Mouse (Mus musculus) mouse embryonic stem cell (cell line): ENCODE results near the gene Atp2b2.

Experiments used
- in situ Hi-C, 2 experiments: fragments of 300-500 bp; cut with MboI; formaldehyde crosslinking; loops; 1 replicate in 1 of 2; 3 replicates in 1 of 2; pipeline ENCODE4 v1.14.3; 2019 to 2020; ENCODE audit warnings: low sequenced_read_pairs in 2 of 2, low pct_unique_long_range_greater_than_20kb in 1 of 2, mixed read lengths in 1 of 2; ENCODE audit not compliant: unreplicated experiment in 1 of 2

Gene Atp2b2

DNA sequence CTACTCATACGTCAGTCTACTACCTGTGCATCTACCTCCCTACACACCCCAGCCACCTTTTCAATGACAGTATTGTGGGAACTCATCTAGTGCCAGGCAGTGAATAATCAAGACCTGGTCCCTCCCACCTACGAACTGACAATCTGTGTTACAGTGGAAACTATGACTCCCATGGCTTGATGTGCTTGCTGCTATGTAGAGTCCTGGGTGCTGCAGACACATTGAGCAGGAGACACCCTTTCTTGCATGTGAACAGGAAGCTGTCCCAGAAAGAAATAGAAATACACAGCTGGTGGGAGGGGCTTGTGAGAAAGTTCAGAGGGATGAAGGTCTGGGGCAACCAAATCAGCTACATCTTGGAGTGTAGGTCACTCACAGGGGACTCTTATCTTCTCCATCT lies 195.3 kb downstream of the Atp2b2 start:
- in situ Hi-C loops, result no loop called here

DNA sequence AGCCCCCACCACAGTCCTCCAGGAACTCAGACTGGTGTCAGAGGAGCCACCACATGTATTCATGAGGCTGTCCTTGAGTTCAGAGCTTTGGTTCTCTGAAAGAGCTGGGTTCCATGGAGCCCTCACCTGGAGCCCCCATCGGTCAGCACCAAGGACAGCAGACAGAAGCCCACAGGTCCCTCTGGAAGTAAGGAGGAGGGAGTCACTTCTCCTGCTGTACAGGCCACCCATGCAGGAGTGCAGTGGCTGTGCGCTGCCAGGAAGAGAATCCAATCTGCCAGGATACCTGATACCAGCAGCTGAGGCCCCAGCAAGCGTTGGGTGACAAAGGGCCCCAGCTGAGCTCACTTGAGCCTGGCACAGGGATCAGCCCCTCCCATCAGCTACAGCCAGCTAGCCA lies 199.2 kb downstream of the Atp2b2 start:
- in situ Hi-C loops, result no loop called here

DNA sequence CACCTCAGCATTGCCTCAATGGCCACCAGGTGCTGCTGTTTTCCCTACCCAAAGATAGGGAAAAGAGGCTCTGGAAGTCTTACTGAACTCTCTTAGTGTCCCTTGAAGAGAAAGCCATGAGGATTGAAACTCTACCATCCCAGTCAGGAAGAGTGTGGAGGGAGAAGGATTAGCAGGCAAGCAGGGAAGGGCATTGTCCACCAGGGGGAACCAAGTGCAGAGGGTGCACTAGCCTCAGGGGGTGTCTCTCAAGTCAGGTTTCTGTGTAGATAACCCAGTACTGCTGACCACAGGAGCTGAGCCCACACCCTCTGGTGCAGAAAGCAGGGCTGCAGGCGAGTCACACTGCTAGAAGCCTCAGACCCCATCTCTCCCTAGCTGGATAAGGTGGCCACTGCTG lies 203.9 kb downstream of the Atp2b2 start:
- in situ Hi-C loops, result no loop called here

DNA sequence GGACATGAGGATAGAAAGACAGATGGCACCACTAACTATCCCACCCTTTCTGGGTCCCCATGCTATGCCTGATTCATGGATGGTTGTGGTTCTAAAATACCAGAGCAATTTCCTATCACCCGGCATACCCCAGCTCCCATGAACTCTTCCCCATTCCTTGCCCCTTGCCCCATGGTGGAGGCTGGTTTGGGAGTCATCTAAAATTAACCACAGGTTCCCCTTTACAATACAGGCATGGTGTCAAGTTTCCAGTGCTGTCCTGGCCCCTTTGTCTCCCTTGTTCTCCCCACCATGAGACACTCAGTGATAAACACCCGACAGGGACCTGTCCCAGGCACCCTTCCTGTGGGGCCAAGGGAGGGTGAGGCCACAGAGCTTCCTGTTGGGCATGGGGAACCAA lies 204.7 kb downstream of the Atp2b2 start:
- in situ Hi-C loops, result no loop called here

DNA sequence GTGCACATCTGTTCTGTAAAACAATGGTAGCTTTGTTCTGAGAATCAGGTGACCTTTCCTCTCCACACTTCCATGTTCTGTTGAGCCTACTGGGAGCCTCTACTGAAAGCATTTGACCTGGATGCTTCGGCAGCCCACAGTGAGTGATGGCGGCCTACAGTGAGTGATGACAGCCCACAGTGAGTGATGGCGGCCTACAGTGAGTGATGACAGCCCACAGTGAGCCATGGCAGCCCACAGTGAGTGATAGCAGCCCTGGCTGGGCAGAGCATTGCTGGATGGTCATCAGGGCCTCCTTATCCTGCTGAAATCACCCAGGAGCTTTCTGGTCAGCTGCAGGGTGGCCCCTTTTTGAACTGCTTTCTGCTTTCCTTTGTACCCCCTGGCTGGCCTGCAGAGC lies 205.9 kb downstream of the Atp2b2 start:
- in situ Hi-C loops, result no loop called here

DNA sequence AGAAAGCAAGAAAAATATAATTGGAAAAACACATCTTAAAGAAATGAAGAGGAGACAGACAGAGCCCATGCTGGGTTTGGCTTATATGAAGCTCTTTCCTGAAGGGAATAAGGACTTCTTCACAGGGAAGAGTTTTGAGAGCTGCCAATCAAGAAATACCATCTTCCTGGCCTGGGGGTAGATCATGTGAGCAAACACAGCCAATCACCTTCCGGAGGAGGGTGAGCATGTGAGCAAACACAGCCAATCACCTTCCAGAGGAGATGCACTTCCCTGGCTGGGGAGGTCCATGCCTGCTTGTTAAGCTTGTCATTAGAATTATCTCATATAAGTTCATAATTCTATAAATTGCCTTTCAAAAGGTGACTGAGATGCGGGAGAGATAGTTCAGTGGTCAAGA lies 211.9 kb downstream of the Atp2b2 start:
- in situ Hi-C loops, result no loop called here

DNA sequence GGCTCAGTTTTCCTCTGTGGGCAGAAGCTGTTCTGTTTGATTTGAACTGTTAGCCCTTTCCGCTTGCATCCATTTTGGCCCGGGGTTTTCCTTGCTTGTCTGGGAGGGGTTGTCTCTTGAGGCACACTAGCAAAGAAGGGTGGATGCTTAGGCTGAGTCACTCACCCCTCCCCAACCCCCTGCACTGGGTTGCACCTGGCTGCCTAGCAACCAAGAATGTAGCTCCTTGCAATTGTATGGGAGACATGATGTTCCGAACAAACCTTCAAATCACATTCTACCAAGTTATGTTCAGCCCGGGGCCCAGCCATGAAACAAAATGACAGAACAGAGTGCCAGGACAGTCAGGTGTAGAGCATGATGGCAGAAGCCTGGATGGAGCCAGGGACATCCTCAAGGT lies 215.1 kb downstream of the Atp2b2 start:
- in situ Hi-C loops, result no loop called here

DNA sequence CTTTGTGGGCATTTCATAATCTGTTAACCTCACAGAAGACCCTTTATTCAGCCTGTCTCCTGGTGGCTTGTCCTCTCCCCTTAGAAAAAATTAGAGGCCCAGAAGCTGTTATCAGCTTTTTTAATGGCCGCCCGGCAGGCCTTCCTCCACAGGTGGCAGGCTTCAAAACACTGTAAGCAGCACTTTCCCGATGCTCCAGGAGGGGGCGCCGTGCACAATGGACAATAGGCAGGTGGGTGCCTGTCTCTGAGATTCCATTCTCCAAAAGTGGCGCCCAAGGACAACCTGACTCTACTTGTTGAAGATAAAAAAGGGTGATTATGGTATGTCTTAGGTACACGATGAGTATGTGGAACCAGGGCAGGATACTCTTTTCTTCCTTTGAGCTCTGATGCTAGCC lies 220.0 kb downstream of the Atp2b2 start:
- in situ Hi-C loops, result no loop called here

DNA sequence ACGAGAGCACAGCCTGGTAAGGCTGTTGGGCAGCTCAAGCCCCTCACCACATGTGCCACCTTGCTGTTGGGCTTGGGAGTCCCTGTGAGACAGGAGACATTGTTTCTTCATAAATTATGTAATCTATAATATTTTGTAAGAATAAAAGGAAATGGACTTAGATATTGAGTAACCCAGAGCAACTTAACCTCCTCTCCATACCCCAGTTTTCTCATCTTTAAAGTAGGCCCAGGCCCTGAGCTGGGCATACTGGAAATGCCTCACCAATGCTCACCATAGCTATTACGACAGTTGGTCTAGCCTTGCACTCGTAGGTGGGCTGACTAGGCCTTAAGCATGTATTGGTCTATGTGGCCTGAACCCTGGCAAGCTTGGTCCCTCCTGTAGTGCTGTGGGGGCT lies 225.7 kb downstream of the Atp2b2 start:
- in situ Hi-C loops, result no loop called here

DNA sequence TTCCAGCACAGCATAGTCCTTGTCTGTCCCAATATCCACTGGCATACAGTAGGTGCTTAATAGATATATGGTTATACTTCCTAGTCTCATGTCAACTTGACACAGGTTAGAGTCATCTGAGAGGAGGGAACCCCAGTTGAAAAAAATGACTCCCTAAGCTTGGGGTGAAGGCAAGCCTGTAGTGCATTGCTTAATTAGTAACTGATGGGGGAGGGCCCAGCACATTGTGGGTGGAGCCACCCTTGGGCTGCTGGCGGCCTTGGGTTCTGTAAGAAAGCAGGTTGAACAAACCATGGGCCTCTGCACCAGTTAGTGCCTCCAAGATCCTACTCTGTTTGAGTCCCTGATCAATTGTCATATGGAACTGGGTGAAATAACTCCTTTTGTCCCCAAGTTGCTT lies 231.0 kb downstream of the Atp2b2 start:
- in situ Hi-C loops, result no loop called here

DNA sequence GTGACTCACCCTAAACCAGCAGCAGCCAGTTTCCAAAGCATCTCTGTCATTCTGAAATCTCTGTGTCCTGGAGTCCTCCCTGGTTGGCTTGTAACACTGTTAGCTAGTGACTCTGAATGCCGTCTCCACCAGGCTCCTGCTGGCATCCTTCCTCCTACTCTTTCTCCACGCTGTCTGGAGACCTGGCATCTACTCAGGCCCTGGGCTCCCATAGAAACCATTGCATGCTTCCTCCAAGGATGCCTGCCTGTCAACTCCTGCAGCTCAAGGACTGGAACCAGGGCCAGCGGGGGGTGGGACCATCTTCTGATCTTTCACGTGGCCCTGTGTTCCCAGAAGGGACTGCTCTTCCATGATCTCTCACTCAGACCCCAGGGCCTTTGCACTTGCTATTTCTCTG lies 231.7 kb downstream of the Atp2b2 start:
- in situ Hi-C loops, result no loop called here

DNA sequence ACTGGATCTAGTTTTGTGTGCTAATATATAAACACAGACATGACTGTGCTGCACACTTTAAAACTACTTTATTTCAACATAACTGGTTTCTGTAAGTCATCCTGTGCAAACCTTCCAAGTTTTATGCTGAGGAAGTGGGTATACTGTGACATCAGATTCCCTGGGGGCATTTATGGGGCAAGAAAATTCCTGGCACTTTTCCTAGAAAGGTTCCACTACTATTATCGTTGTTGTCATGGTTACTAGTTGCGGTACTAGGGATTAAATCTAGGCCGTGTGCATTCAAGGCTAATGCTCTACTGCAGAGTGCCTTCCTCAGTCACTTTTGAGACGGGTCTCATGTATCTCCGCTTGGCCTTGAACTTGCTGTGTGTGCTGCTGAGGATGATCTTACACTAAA lies 236.2 kb downstream of the Atp2b2 start:
- in situ Hi-C loops, result no loop called here

DNA sequence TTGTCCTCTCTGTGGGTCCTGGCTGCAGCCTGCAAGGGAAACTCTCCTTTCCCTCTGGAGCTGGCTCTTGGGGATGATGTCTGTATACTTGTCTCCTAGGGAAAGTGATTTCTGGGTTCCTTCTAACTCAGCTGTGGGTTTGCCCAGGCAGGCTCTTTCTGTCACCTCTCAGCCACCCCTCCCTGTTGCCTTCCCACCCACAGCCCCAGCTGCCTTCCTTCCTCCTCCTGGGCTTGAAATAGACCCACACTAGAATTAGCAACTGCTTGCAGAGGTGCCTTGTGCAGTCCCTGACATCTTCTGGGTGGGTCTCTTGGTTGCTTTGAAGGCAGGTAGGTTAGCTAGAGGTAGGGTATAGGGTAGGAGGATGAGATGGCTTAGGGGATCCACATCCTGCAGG lies 241.2 kb downstream of the Atp2b2 start:
- in situ Hi-C loops, result no loop called here

DNA sequence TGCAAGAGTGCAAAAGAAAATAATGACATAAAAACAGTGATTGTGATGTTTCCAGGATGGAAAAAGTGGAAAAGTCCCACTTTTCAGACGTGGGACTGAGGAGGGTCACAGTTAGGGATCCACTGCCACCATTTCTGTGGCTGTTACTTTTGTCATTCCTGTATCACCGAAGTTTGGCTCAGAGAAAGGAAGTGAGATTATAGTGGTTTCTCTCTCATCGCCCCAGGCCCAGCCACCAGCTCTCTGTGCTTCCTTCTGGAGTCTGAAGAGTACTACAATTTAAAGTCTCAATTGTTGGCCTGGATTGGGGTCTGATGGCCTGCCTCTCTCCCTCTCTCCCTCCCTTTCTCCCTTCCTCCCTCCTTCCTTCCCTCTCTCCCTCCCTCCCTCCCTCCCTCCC lies 242.5 kb downstream of the Atp2b2 start:
- in situ Hi-C loops, result no loop called here

DNA sequence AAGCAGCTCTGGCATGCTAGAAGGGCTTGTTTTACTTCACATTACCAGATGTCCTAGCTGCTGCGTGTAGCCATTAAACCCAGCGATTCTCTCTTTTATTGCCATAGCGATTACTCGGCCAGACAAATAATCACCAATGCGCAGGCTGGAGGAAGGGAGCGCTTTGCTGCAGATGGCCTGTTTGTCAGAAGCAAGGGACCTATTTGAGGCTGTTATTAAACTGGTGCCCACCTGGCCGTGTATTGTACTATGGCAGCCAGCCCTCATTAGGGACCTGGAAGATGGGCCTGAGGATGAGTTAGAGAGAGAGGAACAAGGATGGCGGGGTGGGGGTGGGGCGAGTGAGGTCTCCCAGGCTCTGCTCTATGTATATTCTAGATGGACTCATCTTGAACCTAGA lies 243.1 kb downstream of the Atp2b2 start:
- in situ Hi-C loops, result no loop called here

DNA sequence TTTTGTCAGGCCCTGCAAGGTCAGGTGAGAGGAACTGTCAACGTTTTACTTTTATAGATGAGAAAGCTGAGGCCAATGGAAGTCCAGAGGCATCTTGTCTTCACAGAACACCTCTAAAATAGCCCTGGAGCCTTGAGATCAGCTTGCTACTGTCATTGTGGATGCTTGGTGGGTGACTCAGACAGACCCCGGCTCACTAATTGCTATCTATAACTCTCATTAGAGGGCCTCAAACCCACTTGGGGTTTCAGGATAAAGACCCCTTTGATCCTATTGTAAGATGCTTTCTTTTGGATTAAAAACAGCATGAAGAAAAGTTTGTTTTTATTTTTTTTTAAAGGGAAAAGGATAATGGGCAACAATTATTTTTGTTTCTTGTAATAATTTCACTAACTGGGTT lies 243.5 kb downstream of the Atp2b2 start:
- in situ Hi-C loops, result no loop called here

DNA sequence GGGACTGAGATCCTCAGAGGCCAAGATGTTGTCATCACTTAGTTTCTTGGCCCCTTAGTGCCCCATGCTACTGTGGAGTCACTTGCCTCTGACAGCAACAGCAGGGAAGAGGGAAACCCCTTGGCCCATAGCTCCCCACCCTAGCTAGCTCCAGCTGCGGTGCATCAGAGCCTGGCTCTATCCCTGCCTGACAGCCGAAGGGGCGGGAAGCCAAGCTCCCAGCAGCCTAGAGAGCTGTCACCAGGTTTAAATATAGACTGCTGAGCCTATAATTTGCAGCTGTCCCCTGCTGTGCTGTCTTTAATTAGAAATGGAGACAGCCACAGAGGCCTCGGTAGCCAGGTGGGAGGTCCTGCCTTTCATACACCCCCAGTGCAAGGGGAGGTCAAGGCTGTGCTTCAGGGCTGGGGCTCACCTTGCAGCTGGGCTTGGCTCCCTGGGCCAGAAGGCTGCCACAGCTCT lies 247.1 kb downstream of the Atp2b2 start:
- in situ Hi-C loops, result no loop called here

DNA sequence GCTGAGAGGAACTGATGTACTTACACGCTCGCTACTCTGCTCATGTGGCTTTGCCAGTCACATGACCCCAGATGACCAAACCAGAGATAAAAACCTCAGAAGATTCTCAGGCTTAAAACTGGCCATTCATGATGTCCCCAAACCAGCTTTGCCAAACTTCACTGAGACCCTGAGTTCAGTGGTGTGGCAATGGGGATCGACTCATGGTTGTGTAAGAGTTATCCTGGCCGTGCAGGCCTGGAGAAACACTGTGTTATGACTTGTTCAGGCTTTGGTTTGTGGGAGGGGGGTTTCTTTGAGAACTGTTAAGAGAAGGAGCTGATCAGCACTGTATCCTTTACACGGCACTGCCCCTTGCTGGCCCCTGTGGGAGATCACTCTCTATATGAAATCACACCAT lies 250.0 kb downstream of the Atp2b2 start:
- in situ Hi-C loops, result no loop called here

DNA sequence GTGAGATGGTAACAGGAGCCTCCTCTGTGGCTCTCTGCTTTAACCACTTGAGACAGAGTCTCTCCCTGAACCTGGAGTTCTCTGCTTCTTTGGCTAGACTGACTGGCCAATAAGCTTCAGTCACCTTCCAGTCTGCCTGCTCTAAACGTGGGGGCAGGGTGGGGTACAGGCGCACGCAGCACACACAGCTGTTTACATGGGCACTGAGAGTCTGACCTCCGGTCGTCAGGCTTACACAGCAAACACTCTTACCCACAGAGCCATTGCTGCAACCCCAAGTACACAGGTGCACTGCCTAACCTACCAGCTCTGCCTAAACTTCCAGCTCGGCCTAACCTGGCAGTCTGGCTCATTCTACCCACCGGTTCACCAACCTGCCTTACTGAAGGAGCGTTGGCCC lies 251.4 kb downstream of the Atp2b2 start:
- in situ Hi-C loops, result no loop called here

DNA sequence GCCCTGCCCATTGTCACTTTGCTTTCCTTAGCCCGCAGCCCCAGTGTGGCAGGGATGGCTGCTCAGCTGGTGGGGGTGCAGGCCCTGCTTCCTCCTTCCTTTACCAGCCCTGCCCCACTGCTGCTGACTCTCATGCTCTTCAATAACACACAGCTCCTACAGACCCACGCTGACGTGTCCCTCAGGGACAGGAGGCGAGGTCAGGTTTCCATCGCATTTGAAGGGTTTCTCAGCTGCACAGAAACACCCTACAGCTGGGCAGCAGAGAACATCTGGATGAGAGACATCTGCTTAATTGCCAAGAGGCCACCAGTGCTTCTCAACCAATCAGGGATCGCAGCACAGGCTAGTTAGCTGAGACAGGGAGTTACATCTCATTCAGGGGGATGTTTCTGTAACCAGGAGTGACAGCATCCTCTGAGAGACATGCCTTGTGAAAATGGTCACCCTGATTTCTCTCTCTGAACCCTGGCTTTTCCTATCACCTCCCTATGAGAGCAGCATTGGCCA lies 254.9 kb downstream of the Atp2b2 start:
- in situ Hi-C loops, result no loop called here

DNA sequence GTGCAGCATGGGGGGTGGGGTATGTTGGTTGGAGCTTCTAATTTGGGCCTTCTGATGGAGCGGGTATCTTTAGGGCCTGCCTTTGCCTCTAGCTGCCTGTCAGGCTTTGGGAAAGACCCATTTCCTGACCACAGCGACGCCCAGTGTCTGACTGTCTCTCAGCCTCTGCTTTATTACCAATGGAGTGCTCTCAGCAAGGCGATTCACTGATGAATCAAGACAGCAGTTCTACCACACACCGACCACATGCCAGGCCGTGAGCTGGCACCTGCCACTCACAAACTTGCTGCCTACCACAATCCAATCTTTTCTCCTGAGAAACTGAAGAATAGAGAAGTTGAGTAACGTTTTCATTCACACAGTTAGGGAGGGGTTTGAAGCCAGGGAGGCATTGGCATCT lies 256.8 kb downstream of the Atp2b2 start:
- in situ Hi-C loops, result no loop called here
